Mouse (Mus musculus): Measurements from ENCODE around the gene Lrrc74a. TPM values are rescaled to one million over a fixed set of nuclear protein-coding genes. Genes with fewer than 3 reads are reported as not detected.

Lrrc74a gene
- polyA plus RNA-seq, 1 experiment from 2014 or later, result not detected

Other genes starting within 250 kb of the Lrrc74a start
- gene Vash1, start 55.7 kb upstream of the Lrrc74a start, polyA plus RNA-seq (2015; fragmentation: Nextera tagmentation; extraction: Ambion mirVana), result 28.3 and 31.5 TPM in 2 replicates
- gene Angel1, start 7.9 kb upstream of the Lrrc74a start, polyA plus RNA-seq (2015; fragmentation: Nextera tagmentation; extraction: Ambion mirVana), result 10.0 and 13.0 TPM in 2 replicates
- 49.7 and 56.6 TPM in 2 replicates for gene Irf2bpl, start 150.4 kb downstream of the Lrrc74a start, polyA plus RNA-seq (2015; fragmentation: Nextera tagmentation; extraction: Ambion mirVana)
- 43.4 and 49.0 TPM in 2 replicates for gene Cipc, start 212.7 kb downstream of the Lrrc74a start, polyA plus RNA-seq (2015; fragmentation: Nextera tagmentation; extraction: Ambion mirVana)

All from hindbrain, embryonic 16.5 days (tissue).